Mouse (Mus musculus) cerebellum, adult 2 months (tissue): ENCODE results near the gene Grk3.

Experiments used
- CTCF ChIP-seq: fragments of 200-500 bp; IDR thresholded peaks from 2 replicates; pipeline ENCODE4 v1.5.1; 2011; ENCODE audit warnings: low read depth, mild to moderate bottlenecking, control low read depth, low read length, moderate library complexity, borderline replicate concordance; ENCODE audit not compliant: insufficient read depth
- POLR2A ChIP-seq: fragments of 200-500 bp; IDR thresholded peaks from 2 replicates; pipeline ENCODE4 v1.6.1; 2011; ENCODE audit warnings: low read length, control low read depth, borderline replicate concordance; ENCODE audit not compliant: insufficient read depth

DNA sequence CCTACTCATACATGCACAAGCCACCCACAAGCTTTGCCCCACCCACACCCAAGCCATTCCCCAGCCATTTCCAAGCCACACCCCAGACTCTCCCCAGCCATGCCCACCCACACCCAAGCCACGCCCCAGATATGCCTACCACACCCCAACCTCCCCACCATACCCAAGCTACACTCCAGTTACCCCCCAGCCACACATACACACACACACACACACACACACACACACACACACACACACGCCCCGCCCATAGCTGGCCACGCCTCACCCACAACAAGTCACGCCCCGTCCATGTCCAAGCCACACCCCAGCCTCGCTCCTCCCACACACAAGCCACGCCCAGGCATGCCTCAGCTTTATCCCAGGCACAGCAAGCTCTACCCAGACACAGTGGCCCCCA, 16.4 kb downstream of the Grk3 start:
- TF ChIP-seq POLR2A (no peak), CTCF (no peak)
